Comparison of ENCODE assay signal across 17 mouse cellular contexts in the genomic region with DNA sequence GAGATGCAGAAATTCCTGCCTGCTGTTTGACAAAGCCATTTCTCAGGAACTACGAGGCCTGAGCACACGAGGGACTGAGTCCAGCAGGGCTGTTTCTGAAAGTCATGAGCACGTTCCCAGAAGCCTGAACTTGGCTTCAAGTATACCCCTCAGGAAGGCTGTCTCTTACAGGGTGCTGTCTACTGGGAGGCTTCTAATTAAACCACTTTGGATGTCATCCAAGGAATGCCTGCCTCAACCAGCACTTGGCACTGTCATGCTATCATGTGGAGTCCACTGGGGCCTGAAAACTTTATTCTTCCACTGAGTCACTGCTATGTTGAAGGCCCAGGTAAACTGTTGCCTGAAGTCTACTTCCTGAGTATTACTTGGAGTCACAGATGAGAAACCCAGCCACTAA. TPM values are rescaled to one million over a fixed set of nuclear protein-coding genes. Genes with fewer than 3 reads are reported as not detected.
A peak's percentile ranks its signal among the peaks of the same experiment; 100 is the strongest.
DNase-seq lines count a peak whose midpoint lies in the region; ATAC-seq lines count a peak whose summit lies in the region.
"Had no signal": no experiment of that assay in that cellular context is flagged by ENCODE, and none has a peak within 500 bp of the region (broad histone marks: within the 10 kb centered on the region; RNA-seq: fewer than 3 reads in every experiment).

No protein-coding gene starts in this region.

- no peak overlapping the region for H3K4me3 ChIP-seq in heart, embryonic 16.5 days (ENCODE audit: low read length)
- no peak overlapping the region for H3K4me3 ChIP-seq in heart, embryonic 10.5 days
- H3K4me3 ChIP-seq in lung, embryonic 15.5 days = no peak overlapping the region
- no peak overlapping the region for H3K4me3 ChIP-seq in neural tube, embryonic 14.5 days (ENCODE audit: low read depth, low read length)
- H3K4me3 ChIP-seq: midbrain, embryonic 12.5 days had no signal

- H3K36me3 ChIP-seq in heart, embryonic 16.5 days (ENCODE audit: control insufficient read depth, insufficient read depth) = no peaks in the 10 kb centered on the region
- H3K36me3 ChIP-seq in heart, embryonic 10.5 days = no peaks in the 10 kb centered on the region
- no peaks in the 10 kb centered on the region for H3K36me3 ChIP-seq in lung, embryonic 15.5 days
- H3K36me3 ChIP-seq in neural tube, embryonic 14.5 days (ENCODE audit: control insufficient read depth, insufficient read depth, low read length) = no peaks in the 10 kb centered on the region
- H3K36me3 ChIP-seq: G1E; midbrain, embryonic 12.5 days had no signal

- no peak overlapping the region for H3K4me2 ChIP-seq in heart, embryonic 16.5 days (ENCODE audit: low read depth, low read length)
- no peak overlapping the region for H3K4me2 ChIP-seq in lung, embryonic 15.5 days
- H3K4me2 ChIP-seq in neural tube, embryonic 14.5 days (ENCODE audit: low read depth, low read length) = no peak overlapping the region
- H3K4me2 ChIP-seq: liver, embryonic 11.5 days; midbrain, embryonic 12.5 days had no signal

- H3K9ac ChIP-seq in heart, embryonic 16.5 days (ENCODE audit: low read length) = no peak overlapping the region
- no peak overlapping the region for H3K9ac ChIP-seq in lung, embryonic 15.5 days
- H3K9ac ChIP-seq in neural tube, embryonic 14.5 days (replicated peaks; ENCODE audit: low read depth, low read length) = no peak overlapping the region
- H3K9ac ChIP-seq: midbrain, embryonic 12.5 days had no signal

- H3K27me3 ChIP-seq in heart, embryonic 16.5 days (ENCODE audit: control insufficient read depth, insufficient read depth, low read length) = no peaks in the 10 kb centered on the region
- H3K27me3 ChIP-seq in heart, embryonic 10.5 days (ENCODE audit: insufficient read depth, poor library complexity, severe bottlenecking) = 0 out of 2 replicates have a peak, but pooled peaks cover 5% of the 10 kb centered on the region
- H3K27me3 ChIP-seq in lung, embryonic 15.5 days = no peaks in the 10 kb centered on the region
- H3K27me3 ChIP-seq in neural tube, embryonic 14.5 days (ENCODE audit: control insufficient read depth, insufficient read depth, low read length) = no peaks in the 10 kb centered on the region
- H3K27me3 ChIP-seq: midbrain, embryonic 12.5 days had no signal

- H3K4me1 ChIP-seq in heart, embryonic 16.5 days (ENCODE audit: control insufficient read depth, insufficient read depth, low read length) = peaks cover 4% of the 10 kb centered on the region
- H3K4me1 ChIP-seq in heart, embryonic 10.5 days = peaks cover 15% of the 10 kb centered on the region; the same call in 1 of the 2 replicates
- peaks cover 25% of the 10 kb centered on the region for H3K4me1 ChIP-seq in lung, embryonic 15.5 days
- H3K4me1 ChIP-seq in neural tube, embryonic 14.5 days (ENCODE audit: control insufficient read depth, insufficient read depth, low read length) = peaks cover 3% of the 10 kb centered on the region; the same call in 1 of the 2 replicates

- ATAC-seq in heart, embryonic 16.5 days (replicated peaks; ENCODE audit: extremely low read depth, insufficient read depth, low FRiP score) = 0 out of 2 replicates have a peak, but pooled peaks have one; percentile 50
- ATAC-seq in lung, embryonic 15.5 days (ENCODE audit: borderline replicate concordance, extremely low read depth, low FRiP score, low TSS enrichment) = no peak
- no peak for ATAC-seq in neural tube, embryonic 14.5 days (ENCODE audit: low read depth)
- no peak for ATAC-seq in erythroid progenitor cell, adult 5-6 weeks (replicated peaks; ENCODE audit: low FRiP score, poor library complexity, severe bottlenecking)
- ATAC-seq: inflammation-experienced regulatory T-cells, adult 6 months had no signal

- DNase-seq in heart, embryonic 10.5 days (ENCODE audit: low spot score) = no peak
- no peak for DNase-seq in lung, postnatal 14 days
- DNase-seq in fat pad, adult 2 months (ENCODE audit: extremely low read depth, low read depth, low spot score) = peak; percentile 36
- DNase-seq: adrenal gland, postnatal 25 days; cerebellum, postnatal 10 days; gastrocnemius, postnatal 25 days; layer of hippocampus, adult 9-11 months; lung, postnatal 36 days had no signal

- no peak overlapping the region for H3K27ac ChIP-seq in heart, embryonic 16.5 days (ENCODE audit: low read length)
- no peak overlapping the region for H3K27ac ChIP-seq in heart, embryonic 10.5 days
- peak overlapping the region; percentile 74 for H3K27ac ChIP-seq in lung, embryonic 15.5 days
- peak overlapping the region; percentile 41; the same call in 1 of the 2 replicates for H3K27ac ChIP-seq in neural tube, embryonic 14.5 days (ENCODE audit: low read depth, low read length)

- H3K9me3 ChIP-seq in heart, embryonic 16.5 days (replicated peaks; ENCODE audit: control insufficient read depth, low read length) = no peaks in the 10 kb centered on the region
- no peaks in the 10 kb centered on the region for H3K9me3 ChIP-seq in heart, embryonic 10.5 days
- H3K9me3 ChIP-seq in lung, embryonic 15.5 days = no peaks in the 10 kb centered on the region
- H3K9me3 ChIP-seq in neural tube, embryonic 14.5 days (ENCODE audit: control insufficient read depth, low read length) = no peaks in the 10 kb centered on the region
- H3K9me3 ChIP-seq: G1E; midbrain, embryonic 12.5 days had no signal

- 27% methylated on average over 3 of the region's 3 CpGs for WGBS in heart, embryonic 16.5 days
- 67% methylated on average over 3 of the region's 3 CpGs for WGBS in heart, embryonic 10.5 days
- 32% methylated on average over 3 of the region's 3 CpGs for WGBS in lung, embryonic 15.5 days
- 60% methylated on average over 3 of the region's 3 CpGs for WGBS in neural tube, embryonic 14.5 days

RNA-seq across cellular contexts. Expression of gene Gucy1b2, which starts 2.0 kb away (rescaled TPM):
- polyA plus RNA-seq in heart, embryonic 16.5 days (2015; fragmentation: Nextera tagmentation; extraction: Ambion mirVana) = 0.05 and 0.17 TPM in 2 replicates
- 0.05 and 0.15 TPM in 2 replicates for polyA plus RNA-seq in heart, embryonic 10.5 days (2016; fragmentation: Nextera tagmentation; extraction: Ambion mirVana)
- 0.33 and 0.57 TPM in 2 replicates for polyA plus RNA-seq in lung, embryonic 15.5 days (2015; fragmentation: Nextera tagmentation; extraction: Ambion mirVana)
- polyA plus RNA-seq in neural tube, embryonic 14.5 days (2014; fragmentation: Nextera tagmentation; extraction: Ambion mirVana) = 0.19 and 0.60 TPM in 2 replicates
- total RNA-seq in erythroid progenitor cell, adult 5-6 weeks (2015; ENCODE audit: low replicate concordance) = not detected in 2 replicates
- not detected in 2 replicates for total RNA-seq in erythroid progenitor cell, adult 5-6 weeks (2017; ENCODE audit: low replicate concordance)
- total RNA-seq: G1E; gastrocnemius, postnatal 25 days; heart, postnatal 10 days had no signal
- polyA plus RNA-seq: G1E; inflammation-experienced regulatory T-cells, adult 6 months had no signal

Comparison
In these comparisons a context has a peak if more than half of its experiments do, and no peak if none do; other contexts are left out.
1. H3K27ac ChIP-seq: peak in lung, embryonic 15.5 days (single experiment) and neural tube, embryonic 14.5 days (single experiment); none in heart, embryonic 16.5 days (single experiment) and heart, embryonic 10.5 days (single experiment).